8 mouse cellular contexts compared by ENCODE assay signal in genomic region chr1:64690213-64691013, GRCm38 (mm10). TPM values are rescaled to one million over a fixed set of nuclear protein-coding genes. Genes with fewer than 3 reads are reported as not detected.
DNase-seq lines count a peak whose midpoint lies in the region; ATAC-seq lines count a peak whose summit lies in the region.

TSS of gene Ccnyl1 (plus strand) at chr1:64690455.

- peak; percentile 99 for DNase-seq in adrenal gland, adult (ENCODE audit: inconsistent age in 2 of 2, low spot score in 1 of 2)
- peak; percentile 99 for DNase-seq in embryo, embryonic 10.5 days (ENCODE audit: low spot score)
- peak; percentile 99 for DNase-seq in gastrocnemius, postnatal 14 days
- peak; percentile 99 for DNase-seq in left cerebral cortex, postnatal 10 days (ENCODE audit: extremely low spot score in 1 of 2, low spot score in 2 of 2)
- peak; percentile 99 for DNase-seq in right cerebral cortex, postnatal 25 days
- DNase-seq in urinary bladder, postnatal 4 days (ENCODE audit: low spot score in 2 of 2), result peak; percentile 99

- peak; percentile 97 for ATAC-seq in inflammation-experienced regulatory T-cells, adult 6 months
- peak; percentile 99 for ATAC-seq in megakaryocyte-erythroid progenitor cell, adult 5-6 weeks (replicated peaks; ENCODE audit: low FRiP score, low TSS enrichment, poor library complexity, severe bottlenecking)

- intact Hi-C loops in gastrocnemius, postnatal 14 days (cut with DNase I; ENCODE audit: low total_unique reads), result no loop called here
- intact Hi-C loops in left cerebral cortex, postnatal 10 days (cut with DNase I), result loop anchor here (2.0 to 10.0 kb wide), 2 partner anchors 72 to 156 kb away; partner anchors contain the start of gene Creb1

RNA-seq across cellular contexts. Expression of gene Ccnyl1, which starts in this region (rescaled TPM):
- total RNA-seq in gastrocnemius, postnatal 14 days (2021), result 10 to 100 TPM; 17.6 to 22.7 TPM
- polyA plus RNA-seq in inflammation-experienced regulatory T-cells, adult 6 months (2017; shearing (Covaris generic)), result 1 to 10 TPM; 1.1 to 1.6 (median 1.4) TPM
- total RNA-seq in left cerebral cortex, postnatal 10 days (2021), result 10 to 100 TPM; 27.8 to 32.0 TPM
- 1.8 and 2.6 TPM in 2 replicates for total RNA-seq in megakaryocyte-erythroid progenitor cell, adult 5-6 weeks (2014; fragmentation: Nextera tagmentation)
- total RNA-seq in megakaryocyte-erythroid progenitor cell, adult 5-6 weeks (2017), result 2.2 and 5.0 TPM in 2 replicates

Comparison
In these comparisons a context has a peak if more than half of its experiments do, and no peak if none do; other contexts are left out.
1. Peak in every context shown above with its lines: DNase-seq and ATAC-seq.